Mouse (Mus musculus) stomach, embryonic 15.5 days (tissue): ENCODE measurements around the gene Pappa2. TPM values are rescaled to one million over a fixed set of nuclear protein-coding genes. Genes with fewer than 3 reads are reported as not detected.
A peak's percentile ranks its signal among the peaks of the same experiment; 100 is the strongest.

Experiments used
- ATAC-seq: fragments of 200-750 bp; cut with Nextera tagmentation; 2 replicates; pipeline ENCODE4 v1.8.0; 2017; ENCODE audit warnings: low read depth, moderate number of reproducible peaks, moderate TSS enrichment; ENCODE audit not compliant: insufficient read depth, low FRiP score
- H3K27ac ChIP-seq: fragments of 300-500 bp; sonication (generic); 2 replicates; pipeline ENCODE4 v1.5.1; 2015; ENCODE audit warnings: mild to moderate bottlenecking, inconsistent platforms
- H3K27me3 ChIP-seq: fragments of 300-500 bp; sonication (generic); replicated peaks from 2 replicates; pipeline ENCODE4 v1.6.1; 2015; ENCODE audit warnings: inconsistent platforms
- H3K36me3 ChIP-seq: fragments of 300-500 bp; sonication (generic); 2 replicates; pipeline ENCODE4 v1.6.1; 2015; ENCODE audit warnings: inconsistent platforms
- H3K4me1 ChIP-seq: fragments of 300-500 bp; sonication (generic); 2 replicates; pipeline ENCODE4 v1.6.1; 2015; ENCODE audit warnings: inconsistent platforms
- H3K4me2 ChIP-seq: fragments of 300-500 bp; sonication (generic); 2 replicates; pipeline ENCODE4 v1.6.1; 2015; ENCODE audit warnings: mild to moderate bottlenecking, inconsistent platforms
- H3K4me3 ChIP-seq: fragments of 300-500 bp; sonication (generic); replicated peaks from 2 replicates; pipeline ENCODE4 v1.5.1; 2015; ENCODE audit warnings: inconsistent platforms
- H3K9ac ChIP-seq: fragments of 300-500 bp; sonication (generic); 2 replicates; pipeline ENCODE4 v1.6.1; 2015; ENCODE audit warnings: inconsistent platforms
- H3K9me3 ChIP-seq: fragments of 300-500 bp; sonication (generic); 2 replicates; pipeline ENCODE4 v1.6.1; 2016; ENCODE audit warnings: inconsistent platforms
- whole genome bisulfite sequencing: fragments of 180-500 bp; shearing (Covaris S2); methylation state at CpG from one replicate; pipeline ENCODE4 v1.1.7; 2015; 5-methylcytosine and 5-hydroxymethylcytosine counted together
- polyA plus RNA-seq: library from polyadenylated mRNA; unstranded; fragments of >200 nt; fragmentation: Nextera tagmentation; extraction: Ambion mirVana; gene quantifications from 2 replicates; pipeline ENCODE4 v1.2.1, GENCODE M21; 2015

Pappa2 gene
- polyA plus RNA-seq, result 0.71 and 0.94 TPM in 2 replicates

DNA sequence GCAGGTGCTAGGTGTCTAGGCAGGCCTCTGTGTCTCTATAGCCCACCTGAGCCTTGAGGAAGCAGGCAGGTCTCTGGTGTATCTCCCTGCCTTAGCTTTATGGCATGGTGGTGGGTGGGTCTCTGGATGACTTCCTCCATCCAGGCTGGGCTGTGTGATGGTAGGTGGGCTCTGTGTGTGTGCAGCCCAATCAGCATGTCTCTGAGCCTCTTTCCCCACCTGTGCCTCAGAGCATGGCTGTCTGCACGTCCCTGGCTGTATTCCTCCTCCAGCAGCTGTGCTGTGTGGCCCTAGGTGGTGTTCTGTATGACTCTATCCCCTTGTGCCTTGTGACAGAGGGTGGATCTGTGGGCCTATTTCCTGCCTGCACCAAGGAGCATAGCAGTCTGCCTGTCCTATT is at the start of gene Pappa2:
Gene Pappa2 (minus strand): TSS at position 101 of the 400 bp plus-strand sequence.
- no peaks in the 10 kb centered on the region for H3K9me3 ChIP-seq
- ATAC-seq, result no peak; the same call in 1 of the 2 replicates
- 37% methylated on average over 1 of the region's 1 CpGs for WGBS
- H3K4me2 ChIP-seq, result no peak within 1 kb of the TSS
- no peak within 1 kb of the TSS for H3K27ac ChIP-seq
- no peak within 1 kb of the TSS for H3K4me3 ChIP-seq
- no peaks in the 10 kb centered on the region for H3K4me1 ChIP-seq
- H3K36me3 ChIP-seq, result no peaks in the 10 kb centered on the region
- H3K27me3 ChIP-seq, result no peaks in the 10 kb centered on the region
- no peak within 1 kb of the TSS for H3K9ac ChIP-seq

DNA sequence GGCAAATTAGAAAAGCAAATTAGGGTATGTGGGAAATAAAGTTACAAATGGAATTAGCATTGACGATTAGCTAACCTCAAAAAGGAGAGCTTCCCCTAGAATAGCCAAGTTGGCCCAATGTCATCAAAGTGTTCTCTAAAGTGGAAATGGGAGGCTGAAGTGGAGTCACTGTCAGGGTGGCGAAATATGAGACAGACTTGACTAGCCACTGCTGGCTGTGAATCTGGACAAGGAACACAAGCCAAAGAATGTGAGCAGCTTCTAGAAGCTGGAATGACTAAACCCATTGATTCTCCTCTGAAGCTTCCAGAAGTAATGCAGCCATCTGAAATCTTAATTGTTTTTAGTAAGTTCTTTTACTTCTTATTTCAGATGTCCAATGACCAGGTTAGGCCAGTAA is 48.8 kb upstream of the Pappa2 start:
- H3K4me3 ChIP-seq, result no peak overlapping the region
- no peak overlapping the region for H3K9ac ChIP-seq
- H3K27ac ChIP-seq, result no peak overlapping the region
- H3K9me3 ChIP-seq, result no peaks in the 10 kb centered on the region
- no peaks in the 10 kb centered on the region for H3K27me3 ChIP-seq
- H3K36me3 ChIP-seq, result no peaks in the 10 kb centered on the region
- WGBS, result 88% methylated on average over 2 of the region's 2 CpGs
- no peaks in the 10 kb centered on the region for H3K4me1 ChIP-seq
- ATAC-seq, result no peak
- H3K4me2 ChIP-seq, result no peak overlapping the region

DNA sequence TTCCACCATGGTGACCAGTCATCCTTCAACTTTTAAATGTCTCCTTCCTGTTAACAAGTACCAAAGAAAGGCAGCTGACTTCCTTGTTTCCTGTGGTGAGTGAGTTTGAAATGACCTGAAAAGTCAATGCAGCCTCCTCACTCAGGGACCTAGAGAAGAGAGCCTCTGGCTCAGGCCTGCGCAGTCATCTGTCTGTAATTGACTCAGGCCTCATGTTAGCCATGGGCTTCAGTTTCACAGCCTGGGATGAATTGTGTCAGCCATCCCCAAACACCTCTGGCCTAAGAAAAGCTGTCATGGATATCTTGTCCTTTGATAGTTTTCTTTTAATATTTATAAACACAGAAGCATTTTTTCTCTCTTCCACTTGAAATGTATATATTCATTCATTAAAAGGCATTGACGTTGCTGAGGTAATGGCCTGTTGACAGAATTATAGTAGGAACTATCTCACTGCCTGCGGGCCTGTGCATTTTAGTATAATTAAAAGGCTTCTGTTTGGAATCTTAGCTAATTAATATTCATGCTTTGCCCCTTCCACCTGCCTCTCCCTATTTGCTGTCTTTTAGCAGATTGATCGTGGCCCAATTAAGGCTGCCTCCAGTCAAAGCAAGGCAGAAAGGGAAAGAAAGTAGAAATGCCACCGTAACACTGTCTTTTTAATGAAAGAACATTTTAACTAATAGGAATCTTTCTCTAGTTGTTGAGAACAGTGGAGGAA is 34.8 kb upstream of the Pappa2 start:
- Histone ChIP-seq H3K27me3 (no peaks in the 10 kb centered on the region), H3K9me3 (no peaks in the 10 kb centered on the region), H3K4me1 (no peaks in the 10 kb centered on the region), H3K9ac (no peak overlapping the region), H3K27ac (no peak overlapping the region), H3K36me3 (no peaks in the 10 kb centered on the region), H3K4me3 (no peak overlapping the region), H3K4me2 (no peak overlapping the region)
- 86% methylated on average over 5 of the region's 5 CpGs for WGBS
- ATAC-seq, result no peak

DNA sequence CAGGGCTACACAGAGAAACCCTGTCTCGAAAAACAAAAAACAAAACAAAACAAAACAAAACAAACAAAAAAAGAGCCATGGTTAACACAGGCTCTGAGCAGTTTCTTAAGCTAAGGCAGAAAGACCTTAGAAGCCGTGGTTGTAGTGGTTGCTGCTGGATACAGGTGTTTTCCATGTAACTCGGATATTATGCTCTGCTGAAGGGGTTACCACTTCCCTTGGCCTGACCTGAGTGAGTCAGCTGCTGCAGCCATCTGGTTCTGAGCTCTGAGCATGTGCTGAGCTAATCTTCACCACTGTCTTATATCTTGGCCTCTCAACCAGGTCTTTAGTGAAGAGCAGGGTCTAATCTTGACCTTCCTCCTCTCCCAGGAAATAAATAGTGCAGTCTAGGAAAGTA is 6.8 kb upstream of the Pappa2 start:
- H3K9ac ChIP-seq, result no peak overlapping the region
- ATAC-seq, result no peak
- no peak overlapping the region for H3K27ac ChIP-seq
- H3K27me3 ChIP-seq, result no peaks in the 10 kb centered on the region
- H3K9me3 ChIP-seq, result no peaks in the 10 kb centered on the region
- no peaks in the 10 kb centered on the region for H3K4me1 ChIP-seq
- no peak overlapping the region for H3K4me2 ChIP-seq
- 73% methylated on average over 3 of the region's 3 CpGs for WGBS
- H3K4me3 ChIP-seq, result no peak overlapping the region
- no peaks in the 10 kb centered on the region for H3K36me3 ChIP-seq

DNA sequence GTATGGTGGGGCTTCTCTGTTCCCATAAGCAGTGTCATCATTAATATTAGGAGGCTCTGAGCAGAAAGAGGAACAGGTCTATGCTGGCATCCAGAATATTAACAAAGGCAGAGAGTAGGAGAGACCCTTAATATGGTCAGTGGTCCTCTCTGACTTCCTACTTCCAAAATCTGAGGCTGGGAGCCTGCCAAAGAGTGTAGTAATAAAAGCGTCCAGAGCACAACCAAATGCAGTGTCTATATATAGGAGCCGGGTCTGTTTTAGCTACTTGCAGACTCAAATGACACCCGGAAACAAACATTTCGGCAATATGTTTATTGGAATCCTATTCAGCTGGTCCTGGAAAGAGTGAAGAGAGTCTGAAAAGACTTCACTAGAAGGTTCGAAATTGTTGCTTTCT is 17.9 kb downstream of the Pappa2 start:
- H3K36me3 ChIP-seq, result no peaks in the 10 kb centered on the region
- H3K9me3 ChIP-seq, result no peaks in the 10 kb centered on the region
- peaks cover 8% of the 10 kb centered on the region; the same call in 1 of the 2 replicates for H3K4me1 ChIP-seq
- H3K4me2 ChIP-seq, result no peak overlapping the region
- ATAC-seq, result no peak
- no peaks in the 10 kb centered on the region for H3K27me3 ChIP-seq
- H3K27ac ChIP-seq, result no peak overlapping the region
- 49% methylated on average over 5 of the region's 5 CpGs for WGBS
- no peak overlapping the region for H3K4me3 ChIP-seq
- no peak overlapping the region for H3K9ac ChIP-seq

DNA sequence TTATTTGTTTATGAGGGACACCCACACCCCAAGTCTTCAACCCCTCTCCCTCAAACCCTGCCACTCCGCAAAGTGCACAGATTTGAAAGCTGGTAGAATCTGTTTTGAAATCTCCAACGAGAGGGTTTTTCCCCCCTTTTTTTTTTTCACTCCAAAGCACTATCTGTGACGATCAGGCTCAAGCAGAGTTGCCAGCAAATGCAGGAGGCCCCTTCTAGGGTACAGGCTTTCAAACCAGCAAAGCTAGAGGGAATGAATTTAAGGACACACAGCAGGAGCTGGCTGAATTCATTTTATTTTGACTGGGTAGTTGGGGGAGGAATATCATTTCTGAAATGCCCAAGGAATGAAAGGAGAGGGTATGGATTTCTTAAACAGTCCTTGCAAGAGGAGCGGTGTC is 19.3 kb downstream of the Pappa2 start:
- H3K9me3 ChIP-seq, result no peaks in the 10 kb centered on the region
- no peak for ATAC-seq
- H3K36me3 ChIP-seq, result no peaks in the 10 kb centered on the region
- H3K27ac ChIP-seq, result no peak overlapping the region
- no peak overlapping the region for H3K4me3 ChIP-seq
- no peak overlapping the region for H3K9ac ChIP-seq
- 35% methylated on average over 4 of the region's 4 CpGs for WGBS
- no peaks in the 10 kb centered on the region for H3K27me3 ChIP-seq
- no peak overlapping the region for H3K4me2 ChIP-seq
- peaks cover 8% of the 10 kb centered on the region; the same call in 1 of the 2 replicates for H3K4me1 ChIP-seq

DNA sequence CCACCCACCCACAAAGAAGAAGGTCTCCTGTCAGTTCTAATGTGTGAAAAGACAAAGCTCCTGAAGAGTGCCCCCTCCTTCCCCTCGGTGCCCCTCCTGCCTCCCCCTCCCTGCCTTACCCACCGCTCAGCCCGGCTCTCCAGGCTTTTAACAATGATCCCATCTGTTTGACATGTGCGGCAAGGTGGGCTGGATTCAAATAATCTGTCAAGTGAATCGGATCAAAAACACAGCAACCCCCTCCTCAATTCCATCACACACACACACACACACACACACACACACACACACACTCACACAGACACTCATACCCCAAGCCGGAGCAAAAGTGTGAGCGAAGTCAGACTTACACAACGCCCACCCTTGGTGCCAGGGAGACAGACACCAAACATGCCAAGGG is 19.7 kb downstream of the Pappa2 start:
- Histone ChIP-seq H3K27ac (no peak overlapping the region), H3K36me3 (no peaks in the 10 kb centered on the region), H3K27me3 (no peaks in the 10 kb centered on the region), H3K4me2 (no peak overlapping the region), H3K4me1 (peaks cover 8% of the 10 kb centered on the region; the same call in 1 of the 2 replicates), H3K4me3 (no peak overlapping the region), H3K9ac (no peak overlapping the region), H3K9me3 (no peaks in the 10 kb centered on the region)
- WGBS, result 19% methylated on average over 8 of the region's 8 CpGs
- ATAC-seq, result no peak

GRCm38 (mm10) chr1:158956361-158956760 is 23.9 kb downstream of the Pappa2 start:
- no peak for ATAC-seq
- H3K27me3 ChIP-seq, result no peaks in the 10 kb centered on the region
- H3K9me3 ChIP-seq, result no peaks in the 10 kb centered on the region
- no peak overlapping the region for H3K4me2 ChIP-seq
- no peak overlapping the region for H3K4me3 ChIP-seq
- H3K4me1 ChIP-seq, result 0 out of 2 replicates have a peak, but pooled peaks cover 5% of the 10 kb centered on the region
- no peak overlapping the region for H3K27ac ChIP-seq
- 86% methylated on average over 7 of the region's 7 CpGs for WGBS
- no peaks in the 10 kb centered on the region for H3K36me3 ChIP-seq
- no peak overlapping the region for H3K9ac ChIP-seq

GRCm38 (mm10) chr1:158954785-158955184 is 25.5 kb downstream of the Pappa2 start:
- Histone ChIP-seq H3K9ac (no peak overlapping the region), H3K4me2 (no peak overlapping the region), H3K27me3 (no peaks in the 10 kb centered on the region), H3K4me1 (no peaks in the 10 kb centered on the region), H3K9me3 (no peaks in the 10 kb centered on the region), H3K36me3 (no peaks in the 10 kb centered on the region), H3K4me3 (no peak overlapping the region), H3K27ac (no peak overlapping the region)
- no peak for ATAC-seq
- WGBS, result 66% methylated on average over 6 of the region's 6 CpGs

DNA sequence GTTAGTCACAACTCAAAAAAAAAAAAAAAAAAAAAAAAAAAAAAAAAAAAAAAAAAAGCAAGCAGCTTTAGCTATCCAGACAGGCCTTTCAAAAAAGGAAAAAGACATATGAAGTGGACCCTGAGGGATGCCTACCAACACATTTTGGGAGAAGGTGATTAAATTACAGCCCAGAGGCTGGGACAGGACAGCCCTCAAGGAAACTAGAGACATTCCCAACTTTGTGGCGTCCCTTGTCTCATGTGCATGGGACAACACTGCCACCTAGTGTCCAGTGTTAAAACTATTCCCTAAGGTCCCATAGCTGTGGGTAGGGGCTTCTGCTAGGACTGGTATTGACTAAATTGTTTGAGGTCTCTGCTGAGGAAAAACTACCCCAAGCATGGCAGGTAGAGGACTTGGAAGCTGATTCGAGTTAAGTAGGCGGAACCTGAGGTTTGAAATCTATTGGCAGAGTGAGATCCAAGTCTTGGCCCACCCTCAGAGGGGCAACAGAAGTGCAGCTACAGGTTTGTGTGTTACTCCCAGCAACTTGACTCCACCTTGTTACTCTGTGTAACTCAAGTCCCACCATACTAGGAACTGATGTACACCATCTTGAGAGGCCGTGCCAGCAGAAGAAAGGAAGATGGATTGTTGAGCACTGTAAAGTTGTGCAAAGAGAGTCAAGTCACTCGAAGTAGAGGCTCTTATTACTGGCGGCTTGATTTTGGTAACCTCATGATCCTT is 26.6 kb downstream of the Pappa2 start:
- Histone ChIP-seq H3K4me3 (no peak overlapping the region), H3K36me3 (no peaks in the 10 kb centered on the region), H3K4me2 (no peak overlapping the region), H3K9me3 (no peaks in the 10 kb centered on the region), H3K4me1 (no peaks in the 10 kb centered on the region), H3K27me3 (no peaks in the 10 kb centered on the region), H3K27ac (no peak overlapping the region), H3K9ac (no peak overlapping the region)
- WGBS, result 39% methylated on average over 6 of the region's 6 CpGs
- ATAC-seq, result peak; percentile 75

DNA sequence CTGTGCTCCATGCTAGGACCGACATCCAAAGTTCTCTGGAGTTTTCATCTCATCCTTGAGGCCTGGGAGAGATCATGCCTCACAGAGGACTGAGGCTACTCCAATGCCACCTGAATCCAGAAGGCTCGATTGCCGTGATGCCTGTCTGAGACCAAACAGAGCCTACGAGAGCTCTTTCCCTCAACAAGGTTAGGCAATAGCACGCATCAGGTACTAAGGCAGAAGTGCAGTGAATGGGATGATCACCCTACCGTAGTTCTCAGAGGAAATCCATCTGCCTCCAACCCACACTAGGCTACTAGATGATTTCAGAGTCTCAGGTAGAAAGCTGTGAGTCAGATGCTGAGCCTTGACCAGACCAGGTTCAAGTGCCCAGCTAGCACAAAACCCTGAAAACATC is 31.2 kb downstream of the Pappa2 start:
- Histone ChIP-seq H3K27me3 (no peaks in the 10 kb centered on the region), H3K4me2 (no peak overlapping the region), H3K4me3 (no peak overlapping the region), H3K9me3 (no peaks in the 10 kb centered on the region), H3K27ac (no peak overlapping the region), H3K4me1 (no peaks in the 10 kb centered on the region), H3K9ac (no peak overlapping the region), H3K36me3 (no peaks in the 10 kb centered on the region)
- 88% methylated on average over 6 of the region's 6 CpGs for WGBS
- ATAC-seq, result no peak

GRCm38 (mm10) chr1:158947981-158948735 is 32.1 kb downstream of the Pappa2 start:
- Histone ChIP-seq H3K27me3 (no peaks in the 10 kb centered on the region), H3K27ac (no peak overlapping the region), H3K4me3 (no peak overlapping the region), H3K36me3 (no peaks in the 10 kb centered on the region), H3K9me3 (no peaks in the 10 kb centered on the region), H3K4me1 (no peaks in the 10 kb centered on the region), H3K4me2 (no peak overlapping the region), H3K9ac (no peak overlapping the region)
- ATAC-seq, result no peak
- WGBS, result 66% methylated on average over 6 of the region's 6 CpGs
